Mouse (Mus musculus) C2C12 (cell line): ENCODE data around the gene Rfc2. TPM values are rescaled to one million over a fixed set of nuclear protein-coding genes. Genes with fewer than 3 reads are reported as not detected.
A peak's percentile ranks its signal among the peaks of the same experiment; 100 is the strongest.
"Not testable (repeated sequence)": the region's sequence is repeated elsewhere in the genome, so short reads cannot be mapped to it uniquely, and the experiment has no call there.

Experiments used
- H3K27me3 ChIP-seq: one replicate; pipeline ENCODE4 v1.6.1; 2011; ENCODE audit not compliant: control insufficient read depth, insufficient read depth, insufficient read length
- H3K36me3 ChIP-seq: one replicate; pipeline ENCODE4 v1.6.1; 2011; ENCODE audit not compliant: control insufficient read depth, insufficient read depth
- H3K4me3 ChIP-seq: one replicate; pipeline ENCODE4 v1.5.1; 2011; ENCODE audit warnings: mild to moderate bottlenecking, control low read depth; ENCODE audit not compliant: poor library complexity, insufficient read depth, severe bottlenecking
- H3K79me2 ChIP-seq: one replicate; pipeline ENCODE4 v1.6.1; 2011; ENCODE audit not compliant: control insufficient read depth, insufficient read depth
- H3K79me3 ChIP-seq: one replicate; pipeline ENCODE4 v1.6.1; 2011; ENCODE audit warnings: low read depth, control low read depth
- H3ac ChIP-seq: one replicate; pipeline ENCODE3; 2011; ENCODE audit warnings: low read depth; ENCODE audit not compliant: control insufficient read depth, insufficient read length
- CEBPB ChIP-seq: IDR thresholded peaks from one replicate; pipeline ENCODE4 v1.6.1; 2011; ENCODE audit warnings: low read depth, mild to moderate bottlenecking, control low read depth, moderate library complexity
- CTCF ChIP-seq: IDR thresholded peaks from one replicate; pipeline ENCODE4 v1.5.1; 2011; ENCODE audit not compliant: control insufficient read depth, insufficient read depth, insufficient read length
- FOSL1 ChIP-seq: IDR thresholded peaks from one replicate; pipeline ENCODE4 v1.8.0; 2011; ENCODE audit warnings: mild to moderate bottlenecking, low read length; ENCODE audit not compliant: poor library complexity, insufficient read depth, severe bottlenecking
- MAX ChIP-seq: IDR thresholded peaks from one replicate; pipeline ENCODE4 v1.6.1; 2011; ENCODE audit warnings: mild to moderate bottlenecking, control low read depth
- MYOD1 ChIP-seq: IDR thresholded peaks from one replicate; pipeline ENCODE4 v1.6.1; 2011; ENCODE audit warnings: low read depth; ENCODE audit not compliant: control insufficient read depth, insufficient read length
- MYOG ChIP-seq: IDR thresholded peaks from one replicate; pipeline ENCODE4 v1.6.1; 2011; ENCODE audit not compliant: control insufficient read depth, insufficient read length; ENCODE audit errors: extremely low read depth
- USF1 ChIP-seq: IDR thresholded peaks from one replicate; pipeline ENCODE4 v1.6.1; 2011; ENCODE audit warnings: low read depth, mild to moderate bottlenecking, control low read depth, moderate library complexity
- microRNA-seq: library from miRNA; unstranded; fragments of <30 nt; microRNA quantifications from one replicate; pipeline ENCODE4, GENCODE M21; 2019; ENCODE audit warnings: borderline microRNAs expressed
- polyA plus RNA-seq: library from polyadenylated mRNA; unstranded; fragments of >200 nt; fragmentation: generic; extraction: Trizol; gene quantifications from one replicate; pipeline ENCODE4 v1.2.1, GENCODE M21; 2012; ENCODE audit warnings: missing spikeins

The Rfc2 gene
- polyA plus RNA-seq, 1 experiment = 140 TPM

DNA sequence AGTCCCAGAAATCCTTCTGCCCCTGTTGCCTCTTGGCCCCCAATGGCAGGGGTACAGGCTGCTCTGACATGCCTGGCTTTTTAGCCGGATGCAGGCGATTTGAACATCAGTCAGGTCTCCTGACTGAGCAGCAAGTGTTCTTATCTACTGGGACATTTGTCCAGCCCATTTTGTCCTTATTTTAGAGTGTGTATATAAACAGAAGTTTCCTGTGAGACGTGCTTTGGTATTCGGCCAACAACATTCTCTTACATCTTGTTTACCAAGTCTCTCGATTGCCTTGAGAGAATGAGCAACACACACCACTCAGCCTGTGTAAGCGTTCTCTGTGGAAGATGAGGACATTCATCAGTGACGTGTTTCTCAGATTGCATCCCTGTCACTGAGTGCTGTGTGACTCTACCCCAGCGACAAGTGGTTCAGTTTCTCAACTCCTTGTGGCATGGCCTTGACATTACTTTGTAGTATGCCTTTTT is 63.5 kb downstream of the Rfc2 start:
- TF ChIP-seq USF1 = no peak
- no peak for TF ChIP-seq CTCF
- no peak for TF ChIP-seq MYOG
- no peak for TF ChIP-seq FOSL1
- no peak for TF ChIP-seq MYOD1
- no peak for TF ChIP-seq MAX
- TF ChIP-seq CEBPB = no peak
- Histone ChIP-seq H3K36me3 (no peaks in the 10 kb centered on the region), H3ac (no peak overlapping the region), H3K4me3 (no peak overlapping the region), H3K79me2 (no peaks in the 10 kb centered on the region), H3K27me3 (no peaks in the 10 kb centered on the region), H3K79me3 (no peaks in the 10 kb centered on the region)

DNA sequence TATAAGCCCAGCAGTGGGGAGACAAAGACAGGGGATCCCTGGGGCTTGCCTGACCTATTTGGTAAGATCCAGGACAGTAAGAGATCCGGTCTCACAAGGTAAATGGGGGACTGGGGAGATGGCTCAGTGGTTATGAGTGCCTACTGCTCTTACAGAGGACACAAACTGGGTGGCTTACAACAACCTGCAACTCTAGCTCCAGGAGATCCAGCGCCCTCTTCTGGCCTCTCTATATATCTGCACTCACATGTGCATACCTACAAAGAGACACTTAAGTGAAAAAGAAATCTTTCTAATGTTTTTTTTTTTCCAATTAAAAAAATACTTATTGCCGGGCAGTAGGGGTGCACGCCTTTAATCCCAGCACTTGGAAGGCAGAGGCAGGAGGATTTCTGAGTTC is 65.3 kb downstream of the Rfc2 start:
- TF ChIP-seq FOSL1 (no peak), MYOG (no peak), MAX (no peak), CTCF (no peak)
- Histone ChIP-seq H3K79me3 (no peaks in the 10 kb centered on the region), H3K36me3 (no peaks in the 10 kb centered on the region), H3ac (no peak overlapping the region), H3K27me3 (no peaks in the 10 kb centered on the region), H3K4me3 (no peak overlapping the region), H3K79me2 (no peaks in the 10 kb centered on the region)

DNA sequence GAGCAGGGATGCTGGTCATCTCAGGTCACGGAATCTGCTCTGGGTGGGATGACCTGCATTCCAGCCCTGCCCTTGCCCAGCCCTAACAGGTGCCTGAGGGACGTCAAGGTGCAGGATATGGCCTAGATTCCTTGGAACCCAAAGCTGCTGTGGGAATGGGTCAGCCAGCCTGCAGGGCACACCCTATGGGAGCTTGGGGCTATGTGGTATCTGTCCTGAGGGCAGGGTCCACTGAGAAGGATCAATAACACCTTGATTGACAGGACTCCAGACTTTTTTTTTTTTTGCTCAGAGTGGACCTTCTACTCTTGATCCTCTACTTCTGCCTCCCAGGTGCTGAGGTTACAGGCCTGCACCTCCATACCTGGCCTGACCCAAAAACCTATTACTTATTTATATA is 66.2 kb downstream of the Rfc2 start:
- H3K79me3 ChIP-seq = no peaks in the 10 kb centered on the region
- H3K36me3 ChIP-seq = no peaks in the 10 kb centered on the region
- H3K79me2 ChIP-seq = no peaks in the 10 kb centered on the region
- no peaks in the 10 kb centered on the region for H3K27me3 ChIP-seq
- H3ac ChIP-seq = no peak overlapping the region
- no peak for TF ChIP-seq MYOG
- TF ChIP-seq MAX = no peak
- H3K4me3 ChIP-seq = no peak overlapping the region

DNA sequence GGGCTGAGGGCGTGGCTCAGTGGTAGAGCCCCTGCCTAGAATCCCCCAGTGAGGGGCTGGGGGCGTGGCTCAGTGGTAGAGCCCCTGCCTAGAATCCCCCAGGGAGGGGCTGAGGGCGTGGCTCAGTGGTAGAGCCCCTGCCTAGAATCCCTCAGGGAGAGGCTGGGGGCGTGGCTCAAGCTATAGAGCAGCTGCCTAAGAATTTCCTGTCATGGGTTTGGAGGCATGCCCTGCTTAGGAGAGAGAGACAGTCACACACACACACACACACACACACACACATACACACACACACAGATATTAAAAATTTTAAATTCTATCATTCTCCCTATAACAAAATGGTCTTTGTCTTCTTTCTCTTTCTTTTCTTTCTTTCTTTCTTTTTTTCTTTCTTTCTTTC is 67.8 kb downstream of the Rfc2 start:
- H3K79me2 ChIP-seq, H3K36me3 ChIP-seq, H3K4me3 ChIP-seq, H3K79me3 ChIP-seq, H3ac ChIP-seq, H3K27me3 ChIP-seq: not testable (repeated sequence)

DNA sequence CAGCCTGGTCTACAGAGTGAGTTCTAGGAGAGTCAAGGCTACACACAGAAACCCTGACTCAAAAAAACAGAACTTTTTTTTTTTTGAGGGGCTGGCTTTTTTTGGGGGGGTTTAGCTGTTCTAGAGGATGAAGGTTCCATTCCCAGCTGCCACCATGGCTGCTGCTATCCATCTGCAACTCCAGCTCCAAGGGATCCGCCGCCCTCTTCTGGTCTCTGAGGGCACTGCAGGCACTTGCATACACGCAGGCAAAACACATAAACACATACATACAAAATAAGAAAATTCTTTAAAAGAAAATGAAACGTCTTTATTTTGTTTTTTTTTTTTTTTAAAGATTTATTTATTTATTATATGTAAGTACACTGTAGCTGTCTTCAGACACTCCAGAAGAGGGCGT is 69.8 kb downstream of the Rfc2 start:
- no peak overlapping the region for H3ac ChIP-seq
- TF ChIP-seq MYOD1 (no peak), MYOG (no peak), CEBPB (no peak), CTCF (peak; percentile 64), USF1 (no peak)
- H3K36me3 ChIP-seq = no peaks in the 10 kb centered on the region
- H3K79me2 ChIP-seq = no peaks in the 10 kb centered on the region
- no peaks in the 10 kb centered on the region for H3K79me3 ChIP-seq
- no peaks in the 10 kb centered on the region for H3K27me3 ChIP-seq
- no peak overlapping the region for H3K4me3 ChIP-seq

Small RNA genes within 50 kb of the gene (microRNA-seq; reads per million reads assigned to microRNA genes)
- not detected for gene Mir7228

Other genes with a start within 250 kb of the Rfc2 start
- gene Gtf2ird1, start 124.7 kb upstream of the Rfc2 start, polyA plus RNA-seq = 48.6 TPM
- 15.7 TPM for gene Clip2, start 28.9 kb upstream of the Rfc2 start, polyA plus RNA-seq
- 0.11 TPM for gene Syna, start 21.2 kb upstream of the Rfc2 start, polyA plus RNA-seq
- 0.61 TPM for gene Lat2, start 33.7 kb downstream of the Rfc2 start, polyA plus RNA-seq
- 427 TPM for gene Eif4h, start 58.1 kb downstream of the Rfc2 start, polyA plus RNA-seq
- 32.2 TPM for gene Limk1, start 107.2 kb downstream of the Rfc2 start, polyA plus RNA-seq
- not detected for gene Eln, start 166.0 kb downstream of the Rfc2 start, polyA plus RNA-seq